In the genomic region with DNA sequence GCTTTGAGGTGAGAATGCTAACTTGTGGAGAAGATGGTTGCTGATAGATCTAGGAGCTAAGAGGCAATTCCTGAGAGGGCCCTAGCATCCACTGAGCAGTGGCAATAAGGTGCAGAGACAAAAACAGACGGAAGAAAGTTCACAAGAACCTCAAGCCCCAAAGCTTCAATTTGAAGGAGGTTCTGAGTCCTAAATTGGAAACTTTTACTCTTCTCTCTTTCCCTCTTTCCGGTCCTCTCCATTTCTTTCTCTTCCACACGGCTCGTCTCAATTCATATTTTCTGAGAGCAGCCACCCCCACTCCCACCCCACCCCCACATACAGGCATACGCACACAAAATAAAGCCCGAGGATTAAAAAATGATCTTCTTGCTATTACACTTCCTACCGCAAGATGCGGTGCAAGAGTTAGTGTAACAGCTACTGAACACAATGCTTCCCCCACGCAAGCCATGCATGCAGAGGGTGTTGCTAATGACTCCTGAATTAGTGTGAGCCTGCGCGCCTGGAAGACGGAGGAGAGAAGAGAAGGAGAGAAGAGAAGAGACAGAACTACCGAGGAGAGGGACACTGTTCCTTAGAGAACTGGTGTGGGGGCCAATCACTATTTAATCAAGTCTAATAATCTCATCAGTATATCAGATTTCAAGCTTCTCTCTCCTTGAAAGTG, we compare ENCODE assay signal across 11 mouse cellular contexts. TPM values are rescaled to one million over a fixed set of nuclear protein-coding genes. Genes with fewer than 3 reads are reported as not detected.
DNase-seq lines count a peak whose midpoint lies in the region; ATAC-seq lines count a peak whose summit lies in the region.
"Had no signal": no experiment of that assay in that cellular context is flagged by ENCODE, and none has a peak within 500 bp of the region (broad histone marks: within the 10 kb centered on the region; RNA-seq: fewer than 3 reads in every experiment).

No protein-coding gene starts in this region.

- H3K4me3 ChIP-seq in hindbrain, embryonic 10.5 days, result peak overlapping the region; percentile 58
- H3K4me3 ChIP-seq in midbrain, embryonic 15.5 days, result no peak overlapping the region

- ATAC-seq in midbrain, embryonic 15.5 days (replicated peaks), result 0 out of 2 replicates have a peak, but pooled peaks have one; percentile 12
- ATAC-seq in erythroblast, adult 5-6 weeks (replicated peaks; ENCODE audit: low FRiP score, poor library complexity, severe bottlenecking), result no peak
- ATAC-seq: liver, postnatal 0 days had no signal

- no peak overlapping the region for H3K9ac ChIP-seq in midbrain, embryonic 15.5 days
- H3K9ac ChIP-seq: liver, postnatal 0 days had no signal

- DNase-seq in heart, adult 11 months, result peak; percentile 49
- DNase-seq in heart, postnatal 14 days, result no peak
- peak; percentile 34 for DNase-seq in brain, adult 2 months (ENCODE audit: low read depth, low spot score)
- DNase-seq in hindbrain, embryonic 10.5 days (ENCODE audit: low spot score), result peak; percentile 50
- DNase-seq in spleen, adult 18-20 months, result no peak
- DNase-seq in frontal cortex, postnatal 36 days (ENCODE audit: low spot score in 2 of 2), result no peak
- DNase-seq: adrenal gland, postnatal 14 days had no signal

- intact Hi-C loops in heart, postnatal 14 days (cut with DNase I), result loop anchor here (5.0 to 10.0 kb wide), 4 partner anchors 219 to 1762 kb away; no protein-coding TSS in a partner anchor

- no peak overlapping the region for H3K4me2 ChIP-seq in midbrain, embryonic 15.5 days

- H3K27me3 ChIP-seq in hindbrain, embryonic 10.5 days (ENCODE audit: insufficient read depth, poor library complexity, severe bottlenecking), result peaks cover 100% of the 10 kb centered on the region
- H3K27me3 ChIP-seq in midbrain, embryonic 15.5 days (replicated peaks), result peaks cover 84% of the 10 kb centered on the region

- H3K4me1 ChIP-seq in hindbrain, embryonic 10.5 days (replicated peaks), result peaks cover 72% of the 10 kb centered on the region
- peaks cover 26% of the 10 kb centered on the region for H3K4me1 ChIP-seq in midbrain, embryonic 15.5 days

- H3K27ac ChIP-seq in hindbrain, embryonic 10.5 days, result peak overlapping the region; percentile 93
- H3K27ac ChIP-seq in midbrain, embryonic 15.5 days, result peak overlapping the region; percentile 70

- no peaks in the 10 kb centered on the region for H3K9me3 ChIP-seq in hindbrain, embryonic 10.5 days
- H3K9me3 ChIP-seq in midbrain, embryonic 15.5 days, result no peaks in the 10 kb centered on the region

- 8% methylated on average over 13 of the region's 13 CpGs for WGBS in hindbrain, embryonic 10.5 days
- WGBS in midbrain, embryonic 15.5 days, result 16% methylated on average over 13 of the region's 13 CpGs

- peaks cover 11% of the 10 kb centered on the region; the same call in 1 of the 2 replicates for H3K36me3 ChIP-seq in hindbrain, embryonic 10.5 days
- no peaks in the 10 kb centered on the region for H3K36me3 ChIP-seq in midbrain, embryonic 15.5 days (replicated peaks)

RNA-seq across cellular contexts. Expression of a gene that starts 29.8 kb away (rescaled TPM):
- 10 to 100 TPM; 24.8 to 26.9 TPM for total RNA-seq in heart, postnatal 14 days (2021)
- polyA plus RNA-seq in hindbrain, embryonic 10.5 days (2016; fragmentation: Nextera tagmentation; extraction: Ambion mirVana), result 83.4 and 86.4 TPM in 2 replicates
- 84.8 and 98.4 TPM in 2 replicates for polyA plus RNA-seq in midbrain, embryonic 15.5 days (2015; fragmentation: Nextera tagmentation; extraction: Ambion mirVana)
- not detected in 2 replicates for total RNA-seq in erythroblast, adult 5-6 weeks (2015; ENCODE audit: low replicate concordance)
- not detected in 2 replicates for total RNA-seq in erythroblast, adult 5-6 weeks (2017; ENCODE audit: low replicate concordance)
- total RNA-seq: MEL had no signal

Comparison
In these comparisons a context has a peak if more than half of its experiments do, and no peak if none do; other contexts are left out.
1. DNase-seq: peak in heart, adult 11 months (single experiment), brain, adult 2 months (single experiment) and hindbrain, embryonic 10.5 days (single experiment); none in heart, postnatal 14 days (0 of 2), spleen, adult 18-20 months (0 of 2) and frontal cortex, postnatal 36 days (0 of 2).
2. RNA of a gene that starts 29.8 kb away (total RNA-seq): 24.8 to 26.9 TPM in heart, postnatal 14 days; not detected in erythroblast, adult 5-6 weeks; every median in the first group is over 10 times any median in the second.